In the genomic region with DNA sequence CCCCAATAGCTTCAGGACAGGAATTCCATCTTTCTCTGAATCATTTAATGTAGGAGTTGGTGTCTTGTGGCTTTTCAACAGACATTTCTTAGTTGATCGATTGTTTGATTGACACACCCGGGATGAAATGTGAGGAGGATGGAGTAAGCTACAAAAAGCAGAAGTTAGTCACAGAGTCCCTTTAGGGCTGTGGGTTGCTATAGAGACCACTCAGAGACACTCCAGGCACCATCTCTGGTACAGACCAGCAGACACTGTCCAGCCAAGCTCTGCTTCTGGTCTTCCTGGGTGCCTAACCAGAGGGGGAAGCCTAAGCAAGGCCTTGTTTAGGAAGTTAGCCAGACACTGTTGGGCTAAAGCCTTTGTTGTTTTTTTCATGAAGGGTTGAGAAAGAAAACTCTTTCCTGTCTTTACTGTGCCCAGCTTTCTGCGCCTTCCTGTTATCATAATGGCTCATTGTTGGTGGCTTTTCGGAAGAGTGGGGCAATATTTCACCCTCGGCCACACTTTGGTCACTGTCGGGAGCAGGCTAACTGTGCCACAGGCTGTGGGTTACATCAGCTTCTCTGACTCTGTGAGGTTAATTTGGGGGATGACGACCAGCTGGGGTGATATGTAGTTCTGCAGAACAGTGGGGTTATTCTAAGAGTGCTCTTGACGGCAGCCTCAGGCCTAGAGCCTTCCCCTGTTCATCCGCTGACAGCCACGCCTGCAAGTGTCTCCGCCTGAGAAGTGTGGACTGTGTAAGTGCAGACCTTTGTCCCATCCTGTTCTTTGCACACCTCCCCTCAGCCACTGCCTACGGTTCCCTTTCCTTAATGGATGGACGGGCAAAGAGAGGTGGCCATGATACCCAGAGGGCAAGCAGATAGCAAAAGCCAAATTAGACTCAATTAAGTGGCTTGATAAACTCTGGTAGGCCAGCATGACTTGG, we compare ENCODE assay signal across 12 mouse cellular contexts. TPM values are rescaled to one million over a fixed set of nuclear protein-coding genes. Genes with fewer than 3 reads are reported as not detected.
DNase-seq lines count a peak whose midpoint lies in the region; ATAC-seq lines count a peak whose summit lies in the region.
"Had no signal": no experiment of that assay in that cellular context is flagged by ENCODE, and none has a peak within 500 bp of the region (broad histone marks: within the 10 kb centered on the region; RNA-seq: fewer than 3 reads in every experiment).

No protein-coding gene starts in this region.

- DNase-seq in spleen, postnatal 36 days (ENCODE audit: low spot score in 2 of 2), result peak; percentile 19 to 36
- no peak for DNase-seq in spleen, adult 12 weeks (ENCODE audit: low spot score)
- DNase-seq in lung, postnatal 4 days, result peak; percentile 56 to 57
- no peak for DNase-seq in limb, embryonic 10.5 days (ENCODE audit: low spot score)
- DNase-seq in frontal cortex, postnatal 25 days (ENCODE audit: low spot score in 2 of 2), result no peak
- DNase-seq in heart, adult 8-10 months (ENCODE audit: low spot score), result no peak
- DNase-seq: cerebellum, postnatal 25 days; gastrocnemius, postnatal 36 days had no signal

- no peaks in the 10 kb centered on the region for H3K27me3 ChIP-seq in limb, embryonic 10.5 days (ENCODE audit: low read depth, poor library complexity, severe bottlenecking)
- H3K27me3 ChIP-seq: Patski had no signal

- 83% methylated on average over 13 of the region's 13 CpGs for WGBS in limb, embryonic 10.5 days

- no peaks in the 10 kb centered on the region for H3K36me3 ChIP-seq in limb, embryonic 10.5 days

- ATAC-seq in hematopoietic stem cell, adult 5-6 weeks (replicated peaks in 1 of 2; ENCODE audit: insufficient read depth in 1 of 2, low FRiP score in 2 of 2, low TSS enrichment in 1 of 2, low read depth in 1 of 2, poor library complexity in 2 of 2, severe bottlenecking in 2 of 2), result peak; percentile 88 to 90
- ATAC-seq: hindbrain, embryonic 16.5 days; Patski had no signal

- H3K27ac ChIP-seq in limb, embryonic 10.5 days, result no peak overlapping the region
- H3K27ac ChIP-seq: stomach, postnatal 0 days had no signal

- no peaks in the 10 kb centered on the region for H3K4me1 ChIP-seq in limb, embryonic 10.5 days

- H3K9me3 ChIP-seq in limb, embryonic 10.5 days (replicated peaks), result no peaks in the 10 kb centered on the region

- no peak overlapping the region for H3K4me3 ChIP-seq in limb, embryonic 10.5 days

RNA-seq across cellular contexts. Expression of gene Bcar3, which starts 46.5 kb away (rescaled TPM):
- 1.1 and 2.8 TPM in 2 replicates for total RNA-seq in hematopoietic stem cell, adult 5-6 weeks (2017)
- 5.2 and 5.6 TPM in 2 replicates for polyA plus RNA-seq in limb, embryonic 10.5 days (2016; fragmentation: Nextera tagmentation; extraction: Ambion mirVana)
- 1 to 10 TPM; 3.9 to 8.2 (median 5.2) TPM for total RNA-seq in heart, adult 8-10 months (2022)

Comparison
In these comparisons a context has a peak if more than half of its experiments do, and no peak if none do; other contexts are left out.
1. DNase-seq: peak in spleen, postnatal 36 days (2 of 2) and lung, postnatal 4 days (2 of 2); none in spleen, adult 12 weeks (single experiment), limb, embryonic 10.5 days (single experiment), frontal cortex, postnatal 25 days (0 of 2) and heart, adult 8-10 months (single experiment).